Mouse (Mus musculus) heart, adult 11 months (tissue): ENCODE measurements around the gene Gm47959.
"Not testable (repeated sequence)": the region's sequence is repeated elsewhere in the genome, so short reads cannot be mapped to it uniquely, and the experiment has no call there.

Experiments
- DNase-seq: peaks from one replicate; pipeline ENCODE4 v3.0.0; 2022

The Gm47959 gene

GRCm38 (mm10) chr1:83000306-83000705 lies at the start of gene Gm47959:
Gene Gm47959, plus strand, starts transcription at chr1:83000548.
- not testable (repeated sequence) for DNase-seq

- not testable (repeated sequence) for DNase-seq
Measured at GRCm38 (mm10) chr1:82955913-82956312, 44.4 kb upstream of the Gm47959 start, which contains the start of gene Gm7544. Gene Gm7544, minus strand, starts transcription at chr1:82956013.

- no peak for DNase-seq
Measured at GRCm38 (mm10) chr1:82959870-82960385, 40.4 kb upstream of the Gm47959 start, which contains the start of gene Gm47955. Gene Gm47955, plus strand, starts transcription at chr1:82960286.

DNA sequence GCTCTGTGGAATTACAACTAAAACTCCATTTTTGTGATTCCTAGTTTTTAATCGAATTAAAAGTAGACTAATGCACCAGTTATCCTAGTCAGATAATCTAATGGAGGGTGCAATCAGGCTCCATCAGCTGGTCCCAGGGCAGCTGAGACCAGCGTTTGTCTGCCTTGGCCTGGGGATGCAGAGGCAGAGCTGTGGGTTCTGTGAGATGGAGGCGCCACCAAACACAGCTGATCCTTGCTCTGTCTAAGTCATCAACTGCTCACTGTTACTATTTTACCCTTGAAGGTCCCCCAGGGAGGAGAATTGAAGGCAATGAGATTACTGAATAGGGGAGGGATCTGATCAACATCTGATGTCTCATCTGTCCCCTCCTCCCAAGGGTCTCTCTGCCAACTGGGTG lies 33.9 kb upstream of the Gm47959 start:
- DNase-seq: no peak

GRCm38 (mm10) chr1:82972046-82972445 lies 28.3 kb upstream of the Gm47959 start:
- DNase-seq: peak; percentile 86

GRCm38 (mm10) chr1:82973244-82973643 lies 27.1 kb upstream of the Gm47959 start:
- no peak for DNase-seq

DNA sequence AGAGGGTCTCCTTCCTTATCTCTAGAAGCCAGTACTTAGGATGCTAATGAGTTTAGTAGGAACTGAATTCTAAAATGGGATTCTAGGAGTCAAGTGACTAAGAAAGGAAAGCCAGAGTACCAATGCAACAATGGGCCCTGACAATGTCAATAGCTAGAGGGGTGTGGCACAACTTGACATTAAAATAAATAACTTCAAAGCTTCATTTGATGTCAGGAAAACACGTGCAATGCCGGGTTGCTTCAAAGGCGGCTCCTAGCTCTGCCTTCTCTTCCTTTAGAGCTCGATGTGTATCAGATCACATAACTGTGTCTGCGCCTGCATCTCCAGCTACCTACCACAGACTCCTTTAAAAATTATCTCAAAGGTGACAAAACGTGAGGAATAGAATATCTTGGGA lies 26.4 kb upstream of the Gm47959 start:
- no peak for DNase-seq

DNA sequence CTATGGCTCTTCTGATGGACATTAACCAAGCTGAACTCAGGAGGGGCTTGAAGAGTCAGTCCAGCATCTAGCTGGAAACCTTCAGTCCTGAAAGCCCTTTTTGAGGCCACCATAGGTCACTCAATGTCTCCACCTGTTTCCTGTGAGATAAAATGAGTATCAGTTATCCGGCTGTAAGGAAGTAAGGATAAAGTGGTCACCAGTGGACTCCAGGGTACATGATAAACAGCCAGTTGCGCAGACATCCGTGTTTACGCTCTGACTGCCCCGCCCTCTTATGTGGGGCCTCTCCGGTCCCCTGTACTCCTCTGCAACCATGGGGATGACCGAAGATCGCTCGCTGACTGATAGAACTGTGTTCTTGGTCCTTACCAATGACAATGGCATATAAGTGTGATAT lies 26.0 kb upstream of the Gm47959 start:
- no peak for DNase-seq

GRCm38 (mm10) chr1:82975750-82976149 lies 24.6 kb upstream of the Gm47959 start:
- DNase-seq: no peak

DNA sequence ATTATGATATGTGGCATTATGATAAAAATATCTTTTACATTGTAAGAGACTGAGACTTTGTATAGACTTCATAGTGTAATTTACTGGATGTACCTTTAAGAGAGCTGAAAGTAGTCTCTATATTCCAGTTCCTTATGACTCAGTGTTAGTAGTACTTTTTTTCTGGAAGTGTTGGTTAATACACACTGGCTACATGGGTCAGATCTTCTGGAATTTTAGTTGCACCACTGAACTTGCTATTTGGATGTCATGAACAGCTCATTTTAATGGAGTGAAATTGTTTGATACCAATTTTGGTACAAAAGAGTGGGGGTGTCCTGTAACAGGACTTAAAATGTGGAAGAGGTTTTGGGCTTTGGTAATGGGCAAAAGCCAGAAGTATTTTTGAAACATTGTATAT lies 22.5 kb upstream of the Gm47959 start:
- no peak for DNase-seq

DNA sequence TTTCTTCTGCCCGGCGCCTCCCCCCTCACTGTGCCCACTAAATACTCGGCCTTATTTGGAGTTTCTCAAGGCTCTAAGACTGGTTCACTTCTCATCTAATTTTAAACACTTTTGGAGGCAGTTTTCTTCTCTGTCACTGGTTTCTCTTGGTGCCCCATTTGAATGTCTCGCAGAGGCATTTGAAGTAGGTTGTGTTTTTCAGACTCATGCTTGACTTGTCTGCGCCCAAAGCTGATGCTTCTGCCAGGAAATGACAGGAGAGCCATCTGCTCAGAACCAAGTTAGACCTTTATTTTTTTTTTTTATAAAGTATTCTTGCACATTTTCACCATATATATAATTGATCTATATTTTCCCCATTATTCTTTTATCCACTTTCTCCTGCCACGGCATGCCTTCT lies 13.6 kb upstream of the Gm47959 start:
- DNase-seq: no peak

DNA sequence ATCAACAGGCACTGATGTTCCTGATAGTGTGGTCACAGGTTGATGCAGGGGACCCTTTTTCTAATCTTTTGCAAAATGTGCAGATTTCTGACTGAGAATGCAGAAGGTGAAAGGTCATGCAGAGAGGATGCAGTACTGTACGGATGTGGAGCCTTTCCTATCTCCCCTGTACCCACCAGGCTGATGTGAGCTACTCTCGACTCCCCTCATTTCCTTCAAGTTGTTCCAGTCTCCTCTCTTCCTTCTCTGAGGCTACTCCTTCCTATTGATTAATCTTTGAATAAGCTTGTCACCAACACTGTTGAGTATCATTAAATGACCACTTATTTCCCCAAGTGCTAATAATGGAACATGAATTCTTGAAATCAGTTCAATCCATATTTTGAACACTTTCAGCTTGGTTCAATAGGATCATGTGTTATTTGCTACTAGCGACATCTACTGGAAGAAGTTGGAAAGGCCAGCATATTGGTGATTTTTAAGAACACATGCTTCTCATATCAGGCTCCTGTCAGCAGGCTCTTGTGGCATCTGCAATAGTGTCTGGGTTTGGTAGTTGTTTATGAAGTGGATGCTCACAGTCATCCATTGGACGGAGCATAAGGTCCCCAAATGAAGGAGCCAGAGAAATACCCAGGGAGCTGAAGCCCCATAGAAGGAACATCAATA lies 12.7 kb upstream of the Gm47959 start:
- DNase-seq: no peak

- DNase-seq: no peak
Measured at GRCm38 (mm10) chr1:82991062-82991461, 9.3 kb upstream of the Gm47959 start.

GRCm38 (mm10) chr1:82991596-82991995 lies 8.8 kb upstream of the Gm47959 start:
- DNase-seq: no peak

DNA sequence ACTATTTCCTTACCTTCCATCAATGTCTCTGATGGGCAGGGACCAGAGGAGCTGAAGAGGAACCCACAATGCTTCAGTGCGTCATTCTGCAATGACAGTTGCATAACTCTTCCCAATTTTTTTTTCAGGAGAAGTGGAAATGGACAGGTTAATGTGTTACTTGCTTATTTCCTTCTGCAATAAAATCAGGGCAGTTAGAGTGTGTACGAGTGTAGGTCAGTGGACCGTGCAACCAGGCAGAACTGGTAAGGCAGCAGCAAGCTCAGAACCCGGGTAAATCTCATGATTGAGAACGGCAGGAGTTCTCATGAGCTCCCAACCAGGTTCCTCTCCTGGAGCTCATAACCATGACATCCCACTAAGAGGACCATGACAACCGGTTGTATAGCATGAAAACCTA lies 8.3 kb upstream of the Gm47959 start:
- no peak for DNase-seq

DNA sequence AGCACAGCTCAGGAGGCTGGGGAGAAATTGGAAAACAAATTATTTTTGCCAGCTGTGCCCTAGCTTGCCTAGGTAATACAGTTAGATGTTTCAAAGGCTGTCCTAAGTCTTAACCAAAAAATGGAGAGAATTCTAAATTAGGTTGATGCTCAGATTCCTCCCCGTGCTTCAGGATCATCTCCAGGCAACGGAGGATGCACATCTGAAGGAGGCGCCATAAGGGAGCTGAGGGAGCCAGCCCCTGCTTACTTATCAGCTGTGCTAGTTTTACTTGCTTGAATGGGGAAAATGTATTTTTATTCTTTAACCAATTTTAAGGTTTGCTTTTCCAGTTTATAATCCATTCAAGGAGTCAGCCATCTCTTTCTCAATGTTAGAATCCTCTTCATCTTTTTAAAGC lies 6.4 kb upstream of the Gm47959 start:
- no peak for DNase-seq

DNA sequence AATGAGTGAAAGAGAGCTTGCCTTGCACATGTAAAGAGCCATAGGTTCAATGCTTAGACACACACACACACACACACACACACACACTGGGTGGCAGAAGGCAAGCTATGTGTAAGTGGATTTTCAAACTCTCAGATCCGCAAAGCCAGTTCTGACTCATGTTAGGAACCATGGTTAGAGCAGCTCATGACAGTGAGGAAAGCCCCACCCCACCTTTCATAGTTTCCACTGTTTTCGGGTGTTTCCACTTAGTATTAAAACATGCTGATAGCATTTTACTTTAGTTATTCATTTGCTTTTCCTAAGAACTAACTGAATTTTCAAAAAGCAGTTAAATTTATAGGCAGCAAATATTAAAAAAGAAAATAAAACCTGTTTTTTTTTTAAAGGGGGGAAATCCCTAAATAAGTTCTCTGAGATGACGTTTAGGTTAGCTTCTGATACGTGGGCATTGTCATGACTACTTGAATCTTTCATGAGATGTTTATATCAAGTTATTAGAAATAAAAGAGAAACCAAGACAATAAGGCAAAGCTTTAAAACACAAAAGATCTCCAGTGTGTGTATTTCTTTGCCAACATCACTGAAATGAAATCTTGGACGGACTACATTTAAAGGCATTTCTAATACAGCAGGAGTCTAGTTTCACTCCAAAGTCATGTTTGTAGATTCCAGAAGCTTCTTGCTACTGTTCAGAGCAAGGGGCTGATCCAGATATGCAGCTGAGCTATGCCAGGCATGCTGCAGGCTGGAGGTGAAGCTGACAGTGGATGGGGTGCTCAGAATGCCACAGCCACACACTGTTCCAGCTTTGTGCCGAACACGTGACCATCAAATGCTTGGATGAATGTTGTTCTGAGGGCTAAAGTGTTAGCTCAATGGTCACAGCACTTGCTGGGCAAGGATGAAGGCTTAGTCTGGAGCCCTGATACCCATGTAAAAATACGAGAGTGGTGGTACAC lies 6.2 kb downstream of the Gm47959 start:
- DNase-seq: peak; percentile 24

DNA sequence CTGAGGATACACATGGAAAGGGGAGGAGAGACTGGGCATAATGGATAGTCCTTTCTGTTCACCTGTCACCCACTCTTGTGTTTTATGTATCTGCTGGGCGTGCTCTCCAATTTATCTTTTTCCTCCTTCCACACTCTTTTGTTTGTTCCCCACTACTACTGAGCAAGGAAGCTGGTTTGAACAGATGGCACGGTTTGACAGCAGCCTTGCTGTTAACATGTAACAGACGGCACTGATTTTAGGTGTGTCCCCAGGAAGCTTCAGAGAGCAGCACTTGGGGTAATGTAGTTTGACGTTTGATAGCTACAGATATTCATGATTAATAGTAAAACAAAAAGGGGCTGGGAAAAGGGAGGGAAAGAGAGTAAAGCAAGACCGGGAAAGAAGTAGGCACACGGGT lies 7.1 kb downstream of the Gm47959 start:
- DNase-seq: peak; percentile 41

DNA sequence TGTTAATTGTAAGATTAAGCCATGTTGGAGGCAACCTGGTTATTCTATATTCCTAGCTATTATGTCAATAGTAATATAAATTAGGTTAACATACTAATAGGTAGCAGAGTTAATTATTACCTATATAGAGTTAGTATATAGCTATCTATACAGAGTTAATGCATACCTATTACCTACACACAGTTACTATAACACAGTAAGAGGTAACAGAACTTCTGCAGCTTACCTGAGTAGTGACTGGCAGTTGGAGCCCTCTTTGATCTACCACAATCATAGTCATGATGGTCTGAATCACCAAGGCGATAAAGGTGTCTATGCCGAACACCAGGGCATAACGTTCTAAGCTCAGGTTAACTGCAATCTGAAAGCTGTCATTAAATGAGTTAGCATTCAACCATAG lies 14.1 kb downstream of the Gm47959 start:
- no peak for DNase-seq

DNA sequence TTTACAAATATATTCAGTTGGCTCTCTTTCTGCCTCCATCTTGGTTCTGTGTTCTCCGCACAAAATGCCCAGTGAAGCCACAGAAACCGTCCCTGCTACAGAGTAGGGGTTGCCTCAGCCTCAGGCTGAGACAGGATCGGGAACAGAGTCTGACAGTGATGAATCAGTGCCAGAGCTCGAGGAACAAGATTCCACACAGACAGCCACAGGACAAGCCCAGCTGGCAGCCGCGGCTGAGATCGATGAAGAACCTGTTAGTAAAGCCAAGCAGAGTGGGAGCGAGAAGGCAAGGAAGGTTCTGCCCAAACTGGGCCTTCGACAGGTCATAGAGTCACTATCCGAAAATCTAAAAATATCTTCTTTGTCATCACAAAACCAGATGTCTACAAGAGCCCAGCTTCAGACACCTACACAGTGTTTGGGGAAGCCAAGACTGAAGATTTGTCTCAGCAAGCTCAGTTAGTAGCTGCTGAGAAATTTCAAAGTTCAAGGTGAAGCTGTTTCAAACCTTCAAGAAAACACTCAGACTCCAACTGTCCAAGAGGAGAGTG lies 15.1 kb downstream of the Gm47959 start:
- peak; percentile 40 for DNase-seq

DNA sequence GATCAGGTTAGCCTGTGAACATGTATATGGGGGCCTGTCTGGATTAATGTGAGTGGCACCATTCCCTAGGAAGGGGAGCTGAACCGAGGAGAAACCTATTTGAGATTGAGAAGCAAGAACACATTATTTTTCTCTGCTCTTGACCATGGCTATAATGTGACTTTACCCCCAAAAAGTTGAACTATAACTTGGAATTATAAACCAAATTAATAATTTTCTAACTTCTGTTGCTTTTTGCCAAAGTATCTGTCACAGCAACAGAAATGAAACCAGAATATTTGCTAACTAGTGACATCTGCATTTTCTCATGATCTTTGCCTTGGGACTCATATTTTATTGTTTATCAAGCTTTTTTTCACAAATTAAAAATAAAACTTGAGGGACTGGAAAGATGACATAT lies 16.2 kb downstream of the Gm47959 start:
- DNase-seq: peak; percentile 24

DNA sequence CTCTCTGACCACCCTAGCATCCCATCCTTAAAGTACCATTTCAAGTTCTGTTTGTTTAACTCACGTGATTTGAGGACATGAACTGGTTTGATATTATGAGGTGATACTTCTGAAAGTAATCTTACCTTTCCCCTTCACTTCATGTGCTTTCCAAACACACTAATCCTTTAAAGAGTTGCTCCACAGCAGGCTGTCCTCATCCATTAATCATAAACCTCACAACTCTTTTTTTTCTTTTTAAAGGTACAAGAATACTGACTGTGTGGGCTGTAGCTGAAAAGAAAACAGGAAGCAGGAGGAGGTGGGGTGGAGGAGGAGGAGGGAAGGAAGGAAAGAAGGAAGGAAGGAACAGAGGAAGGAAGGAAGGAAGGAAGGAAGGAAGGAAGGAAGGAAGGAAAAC lies 31.6 kb downstream of the Gm47959 start:
- no peak for DNase-seq

- DNase-seq: no peak
Measured at GRCm38 (mm10) chr1:83032508-83032907, 32.2 kb downstream of the Gm47959 start.
